Mouse (Mus musculus) ES-Bruce4 (cell line): ENCODE measurements around the gene Degs2.

Source experiments
- CTCF ChIP-seq: IDR thresholded peaks from one replicate; pipeline ENCODE4 v1.8.1; 2011; ENCODE audit warnings: low read depth, low read length
- EP300 ChIP-seq: IDR thresholded peaks from 2 replicates; pipeline ENCODE4 v1.6.1; 2011; ENCODE audit warnings: low read depth, low read length; ENCODE audit not compliant: insufficient read depth
- POLR2A ChIP-seq: IDR thresholded peaks from one replicate; pipeline ENCODE4 v1.8.1; 2011; ENCODE audit warnings: low read length; ENCODE audit not compliant: insufficient read depth

DNA sequence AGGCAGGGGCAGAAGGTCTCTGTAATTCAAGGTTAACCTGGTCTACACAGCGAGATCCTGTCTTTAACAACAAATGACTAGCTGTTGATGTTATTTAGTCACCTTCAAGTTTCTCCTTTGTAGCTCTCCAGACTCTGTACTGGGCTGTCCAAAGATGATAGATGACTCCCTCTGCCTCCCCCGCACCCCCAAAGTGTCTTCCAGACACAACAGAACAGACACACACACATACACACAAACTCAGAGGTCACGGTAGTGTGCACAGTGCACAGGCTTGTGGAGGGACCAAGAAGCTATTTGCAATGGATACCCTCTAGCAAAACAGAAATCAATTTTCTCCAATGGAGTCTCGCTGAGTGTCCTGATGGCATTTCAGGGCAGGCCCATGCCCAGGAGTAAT lies 40.1 kb upstream of the Degs2 start:
- TF ChIP-seq POLR2A (no peak), CTCF (no peak), EP300 (no peak)
